Mouse (Mus musculus) left cerebral cortex, postnatal 36 days (tissue): ENCODE data around the gene Kcnma1. TPM values are rescaled to one million over a fixed set of nuclear protein-coding genes. Genes with fewer than 3 reads are reported as not detected.

Experiments used
- DNase-seq, 2 experiments: peaks; one replicate each; pipeline ENCODE4 v3.0.0; 2021 to 2022; ENCODE audit warnings: low spot score in 2 of 2, mixed read lengths in 1 of 2
- intact Hi-C: fragments of 180-260 bp; cut with DNase I; formaldehyde crosslinking; loops from one replicate; pipeline ENCODE4 v1.15.1; 2025
- total RNA-seq, 2 experiments: library from RNA; stranded (reverse); gene quantifications; 2 replicates each; pipeline ENCODE4 v1.2.3; 2021

Gene Kcnma1
- total RNA-seq, 2 experiments from 2014 or later = 177 to 194 TPM

- intact Hi-C loops = no loop called here
- DNase-seq = no peak
These were observed 24.6 kb downstream of the Kcnma1 start for GRCm38 (mm10) chr14:23989696-23990095.

GRCm38 (mm10) chr14:23982205-23982604, 32.1 kb downstream of the Kcnma1 start:
- intact Hi-C loops = no loop called here
- peak; percentile 52 to 59 for DNase-seq

GRCm38 (mm10) chr14:23974685-23975084, 39.6 kb downstream of the Kcnma1 start:
- intact Hi-C loops = no loop called here
- no peak for DNase-seq

- DNase-seq = peak; percentile 52 to 55
- intact Hi-C loops = no loop called here
These were observed 47.8 kb downstream of the Kcnma1 start for GRCm38 (mm10) chr14:23966471-23966870.

GRCm38 (mm10) chr14:23959061-23959460, 55.2 kb downstream of the Kcnma1 start:
- intact Hi-C loops = no loop called here
- no peak for DNase-seq

- intact Hi-C loops = no loop called here
- no peak for DNase-seq
These were observed 57.0 kb downstream of the Kcnma1 start for GRCm38 (mm10) chr14:23957270-23957669.

- intact Hi-C loops = no loop called here
- DNase-seq = no peak
These were observed 70.4 kb downstream of the Kcnma1 start for GRCm38 (mm10) chr14:23943876-23944275.

- intact Hi-C loops = no loop called here
- no peak for DNase-seq
These were observed 71.1 kb downstream of the Kcnma1 start for GRCm38 (mm10) chr14:23943152-23943551.

- intact Hi-C loops = no loop called here
- DNase-seq = no peak
These were observed 72.2 kb downstream of the Kcnma1 start for GRCm38 (mm10) chr14:23942103-23942502.

GRCm38 (mm10) chr14:23935016-23935415, 79.3 kb downstream of the Kcnma1 start:
- intact Hi-C loops = no loop called here
- DNase-seq = no peak

- intact Hi-C loops = no loop called here
- no peak for DNase-seq
These were observed 82.6 kb downstream of the Kcnma1 start for GRCm38 (mm10) chr14:23931671-23932071.

GRCm38 (mm10) chr14:23929168-23929567, 85.1 kb downstream of the Kcnma1 start:
- intact Hi-C loops = no loop called here
- no peak for DNase-seq

GRCm38 (mm10) chr14:23923356-23923755, 90.9 kb downstream of the Kcnma1 start:
- DNase-seq = no peak
- intact Hi-C loops = no loop called here

- intact Hi-C loops = no loop called here
- no peak for DNase-seq
These were observed 91.5 kb downstream of the Kcnma1 start for GRCm38 (mm10) chr14:23922755-23923154.

GRCm38 (mm10) chr14:23911108-23911629, 103.1 kb downstream of the Kcnma1 start:
- DNase-seq = peak; percentile 50 to 54
- intact Hi-C loops = no loop called here

- intact Hi-C loops = no loop called here
- DNase-seq = no peak
These were observed 105.7 kb downstream of the Kcnma1 start for GRCm38 (mm10) chr14:23908564-23908963.

GRCm38 (mm10) chr14:23902636-23903279, 111.5 kb downstream of the Kcnma1 start:
- intact Hi-C loops = no loop called here
- DNase-seq = no peak

GRCm38 (mm10) chr14:23899462-23899861, 114.8 kb downstream of the Kcnma1 start:
- peak in 1 of 2 experiments; percentile 34 for DNase-seq
- intact Hi-C loops = loop anchor here (5.0 kb wide), 1 partner anchor 52 kb away; no protein-coding TSS in a partner anchor

- intact Hi-C loops = loop anchor here (5.0 kb wide), 1 partner anchor 51 kb away; no protein-coding TSS in a partner anchor
- DNase-seq = peak; percentile 48 to 67
These were observed 116.5 kb downstream of the Kcnma1 start for GRCm38 (mm10) chr14:23897815-23898214.

- intact Hi-C loops = loop anchor here (5.0 kb wide), 1 partner anchor 49 kb away; no protein-coding TSS in a partner anchor
- DNase-seq = no peak
These were observed 118.3 kb downstream of the Kcnma1 start for GRCm38 (mm10) chr14:23896036-23896435.

GRCm38 (mm10) chr14:23886112-23886511, 128.2 kb downstream of the Kcnma1 start:
- intact Hi-C loops = loop anchor here (5.0 kb wide), 1 partner anchor 116 kb away; no protein-coding TSS in a partner anchor
- no peak for DNase-seq
